Mouse (Mus musculus) heart, embryonic 14.5 days (tissue): Measurements from ENCODE around the gene Edrf1. TPM values are rescaled to one million over a fixed set of nuclear protein-coding genes. Genes with fewer than 3 reads are reported as not detected.

Experiments used
- ATAC-seq: fragments of 200-750 bp; cut with Nextera tagmentation; 2 replicates; pipeline ENCODE4 v1.8.0; 2017; ENCODE audit warnings: low read depth, moderate TSS enrichment; ENCODE audit not compliant: insufficient number of reproducible peaks, insufficient read depth, low FRiP score
- H3K27ac ChIP-seq, 2 experiments: fragments of 200-500 bp in 1 of 2; fragments of 300-500 bp in 1 of 2; sonication (generic) in 1 of 2; replicated peaks in 1 of 2; 2 replicates each; pipeline ENCODE4 v1.5.1; 2012 to 2014; ENCODE audit warnings: low read depth in 2 of 2, low read length in 2 of 2, control low read depth in 1 of 2, mild to moderate bottlenecking in 1 of 2, mixed read lengths in 1 of 2; ENCODE audit not compliant: control insufficient read depth in 1 of 2, insufficient read depth in 1 of 2
- H3K27me3 ChIP-seq: fragments of 300-500 bp; sonication (generic); 2 replicates; pipeline ENCODE4 v1.6.1; 2014; ENCODE audit warnings: mild to moderate bottlenecking, low read length, control low read depth; ENCODE audit not compliant: control insufficient read depth, insufficient read depth
- H3K36me3 ChIP-seq: fragments of 300-500 bp; sonication (generic); 2 replicates; pipeline ENCODE4 v1.6.1; 2014; ENCODE audit warnings: mild to moderate bottlenecking, control low read depth, low read length, mixed read lengths; ENCODE audit not compliant: control insufficient read depth, insufficient read depth
- H3K4me1 ChIP-seq, 2 experiments: fragments of 200-500 bp in 1 of 2; fragments of 300-500 bp in 1 of 2; sonication (generic) in 1 of 2; 2 replicates each; pipeline ENCODE4 v1.6.1; 2012 to 2014; ENCODE audit warnings: low read length in 2 of 2, control low read depth in 1 of 2, mixed read lengths in 1 of 2; ENCODE audit not compliant: control insufficient read depth in 2 of 2, insufficient read depth in 2 of 2
- H3K4me2 ChIP-seq: fragments of 300-500 bp; sonication (generic); 2 replicates; pipeline ENCODE4 v1.6.1; 2014; ENCODE audit warnings: mild to moderate bottlenecking, low read length
- H3K4me3 ChIP-seq, 2 experiments: fragments of 200-500 bp in 1 of 2; fragments of 300-500 bp in 1 of 2; sonication (generic) in 1 of 2; 2 replicates each; pipeline ENCODE4 v1.5.1; 2012 to 2014; ENCODE audit warnings: low read length in 2 of 2, mild to moderate bottlenecking in 2 of 2, control low read depth in 1 of 2, low read depth in 1 of 2, moderate library complexity in 1 of 2; ENCODE audit not compliant: control insufficient read depth in 1 of 2, insufficient read depth in 1 of 2
- H3K9ac ChIP-seq: fragments of 300-500 bp; sonication (generic); 2 replicates; pipeline ENCODE4 v1.6.1; 2014; ENCODE audit warnings: mild to moderate bottlenecking, low read length
- H3K9me3 ChIP-seq: fragments of 300-500 bp; sonication (generic); 2 replicates; pipeline ENCODE4 v1.6.1; 2016; ENCODE audit warnings: low read length, control low read depth; ENCODE audit not compliant: control insufficient read depth
- WGBS: fragments of 180-500 bp; shearing (Covaris S2); extraction: QIAGEN DNeasy Blood & Tissue Kit; methylation state at CpG from one replicate; pipeline ENCODE4 v1.1.7; 2014; 5-methylcytosine and 5-hydroxymethylcytosine counted together
- polyA plus RNA-seq: library from polyadenylated mRNA; unstranded; fragments of >200 nt; fragmentation: Nextera tagmentation; extraction: Ambion mirVana; gene quantifications from 2 replicates; pipeline ENCODE4 v1.2.1, GENCODE M21; 2014

Edrf1 gene
- polyA plus RNA-seq, 1 experiment from 2014 or later, result 11.9 TPM

- H3K27me3 ChIP-seq, result no peaks in the 10 kb centered on the region
- H3K4me1 ChIP-seq, result no peaks in the 10 kb centered on the region
- 92% methylated on average over 1 of the region's 1 CpGs for WGBS
- no peak overlapping the region for H3K27ac ChIP-seq
- H3K36me3 ChIP-seq, result peaks cover 99% of the 10 kb centered on the region
- ATAC-seq, result no peak
- H3K4me3 ChIP-seq, result no peak overlapping the region
- H3K4me2 ChIP-seq, result no peak overlapping the region
- no peaks in the 10 kb centered on the region for H3K9me3 ChIP-seq
- no peak overlapping the region for H3K9ac ChIP-seq
Measured at GRCm38 (mm10) chr7:133662467-133662866, 25.1 kb downstream of the Edrf1 start.

DNA sequence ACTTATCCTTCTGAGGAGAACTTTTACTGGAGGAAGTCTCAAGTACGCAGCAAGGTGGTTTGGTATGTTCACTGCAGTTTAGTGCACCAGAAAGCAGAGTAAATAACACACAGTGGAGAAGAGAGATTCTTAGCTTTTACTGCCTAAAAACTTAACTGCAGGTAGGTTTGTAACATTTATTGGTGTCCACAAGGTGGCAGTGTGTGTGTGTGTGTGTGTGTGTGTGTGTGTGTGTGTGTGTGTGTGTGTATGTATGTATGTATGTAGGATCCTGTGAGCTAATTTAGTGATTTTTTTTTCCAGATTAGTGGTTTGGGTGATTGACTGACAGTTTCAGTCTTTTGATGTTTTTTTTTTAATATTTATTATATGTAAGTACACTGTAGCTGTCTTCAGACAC, 31.7 kb downstream of the Edrf1 start:
- no peaks in the 10 kb centered on the region for H3K27me3 ChIP-seq
- WGBS, result 86% methylated on average over 1 of the region's 1 CpGs
- no peak overlapping the region for H3K27ac ChIP-seq

DNA sequence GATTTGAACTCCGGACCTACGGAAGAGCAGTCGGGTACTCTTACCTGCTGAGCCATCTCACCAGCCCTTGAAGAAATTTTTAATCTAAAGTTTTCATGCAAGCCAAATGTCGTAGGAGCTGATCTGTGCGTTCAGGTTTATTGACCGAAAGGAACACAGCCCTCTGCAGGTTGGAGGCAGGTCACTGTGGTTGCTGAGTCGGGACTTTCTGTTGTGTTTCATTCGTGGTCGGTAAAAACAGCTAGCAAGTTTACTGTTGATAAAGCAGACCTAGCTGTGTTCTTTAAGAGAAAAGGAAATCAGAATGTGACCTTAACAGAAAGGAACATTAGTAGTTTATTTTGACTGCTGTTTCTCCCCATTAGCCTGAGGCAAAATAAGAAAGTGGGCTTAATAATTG, 32.6 kb downstream of the Edrf1 start:
- Histone ChIP-seq H3K4me2 (no peak overlapping the region), H3K27ac (no peak overlapping the region), H3K36me3 (peaks cover 94% of the 10 kb centered on the region), H3K9me3 (no peaks in the 10 kb centered on the region), H3K4me3 (no peak overlapping the region), H3K4me1 (no peaks in the 10 kb centered on the region), H3K9ac (no peak overlapping the region), H3K27me3 (no peaks in the 10 kb centered on the region)
- 92% methylated on average over 9 of the region's 9 CpGs for WGBS
- ATAC-seq, result no peak

More for the DNA sequence above, 31.7 kb downstream of the Edrf1 start:
- Histone ChIP-seq H3K4me3 (no peak overlapping the region), H3K9ac (no peak overlapping the region), H3K9me3 (no peaks in the 10 kb centered on the region), H3K4me1 (no peaks in the 10 kb centered on the region), H3K4me2 (no peak overlapping the region), H3K36me3 (peaks cover 96% of the 10 kb centered on the region)
- no peak for ATAC-seq

DNA sequence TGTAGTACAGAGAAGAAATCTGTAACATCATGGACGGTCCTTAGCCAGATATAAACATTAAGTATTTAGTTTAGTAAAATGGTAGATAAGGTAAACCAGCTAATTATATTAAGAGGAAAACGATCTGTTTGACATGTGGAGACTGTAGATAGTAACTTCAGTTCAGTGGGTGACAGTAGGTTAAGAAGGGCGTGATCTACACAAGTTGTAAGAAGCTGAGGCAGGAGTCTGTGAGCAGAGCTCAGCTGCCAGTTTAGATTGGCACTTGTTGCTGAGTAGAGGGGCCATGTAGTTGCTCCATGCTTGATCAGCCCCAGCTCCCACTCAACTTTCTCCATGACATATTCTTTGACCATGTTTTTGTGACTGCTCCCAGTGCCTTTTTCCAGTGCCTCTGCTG, 33.5 kb downstream of the Edrf1 start:
- 88% methylated on average over 3 of the region's 3 CpGs for WGBS
- no peak overlapping the region for H3K4me3 ChIP-seq
- no peak for ATAC-seq

GRCm38 (mm10) chr7:133676002-133676401, 38.7 kb downstream of the Edrf1 start:
- H3K4me1 ChIP-seq, result peaks cover 6 to 8% of the 10 kb centered on the region in 2 experiments; a peak in 3 of 4 replicates
- WGBS, result 72% methylated on average over 9 of the region's 9 CpGs
- H3K27me3 ChIP-seq, result no peaks in the 10 kb centered on the region
- no peak overlapping the region for H3K27ac ChIP-seq
- H3K9ac ChIP-seq, result no peak overlapping the region
- H3K36me3 ChIP-seq, result peaks cover 38% of the 10 kb centered on the region
- H3K4me3 ChIP-seq, result no peak overlapping the region
- no peak overlapping the region for H3K4me2 ChIP-seq
- no peaks in the 10 kb centered on the region for H3K9me3 ChIP-seq
- ATAC-seq, result no peak

More for the DNA sequence above, 33.5 kb downstream of the Edrf1 start:
- no peaks in the 10 kb centered on the region for H3K9me3 ChIP-seq
- no peak overlapping the region for H3K9ac ChIP-seq
- no peak overlapping the region for H3K27ac ChIP-seq
- H3K36me3 ChIP-seq, result peaks cover 86% of the 10 kb centered on the region
- H3K4me2 ChIP-seq, result no peak overlapping the region
- H3K27me3 ChIP-seq, result no peaks in the 10 kb centered on the region
- H3K4me1 ChIP-seq, result no peaks in the 10 kb centered on the region

DNA sequence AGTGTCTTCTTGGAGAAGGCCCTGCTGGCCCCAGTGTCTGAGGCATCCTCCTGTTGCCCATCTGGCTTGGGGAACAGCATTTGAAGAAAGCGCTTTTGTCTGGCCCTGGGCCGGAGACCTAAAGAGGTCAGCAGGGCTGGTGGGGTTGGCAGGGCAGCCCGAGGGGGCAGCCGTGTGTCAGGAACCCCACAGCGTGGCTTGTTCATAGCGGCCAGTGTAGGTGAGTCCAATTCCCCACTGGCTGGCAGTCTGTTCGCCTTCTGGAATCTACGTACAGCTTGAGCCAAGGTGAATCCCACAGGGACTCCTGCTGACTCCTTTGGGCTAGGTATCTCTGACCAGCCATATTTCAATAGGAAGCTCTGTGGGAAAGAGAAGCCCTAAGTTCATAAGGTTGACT, 41.4 kb downstream of the Edrf1 start:
- Histone ChIP-seq H3K27me3 (no peaks in the 10 kb centered on the region), H3K4me2 (no peak overlapping the region), H3K36me3 (peaks cover 13% of the 10 kb centered on the region), H3K4me3 (no peak overlapping the region), H3K27ac (no peak overlapping the region), H3K4me1 (peaks cover 6 to 8% of the 10 kb centered on the region in 2 experiments; a peak in 3 of 4 replicates), H3K9me3 (no peaks in the 10 kb centered on the region), H3K9ac (no peak overlapping the region)
- 90% methylated on average over 8 of the region's 8 CpGs for WGBS
- no peak for ATAC-seq

GRCm38 (mm10) chr7:133679439-133679838, 42.1 kb downstream of the Edrf1 start:
- peaks cover 6% of the 10 kb centered on the region; the same call in 1 of the 2 replicates for H3K36me3 ChIP-seq
- H3K4me2 ChIP-seq, result no peak overlapping the region
- H3K9ac ChIP-seq, result no peak overlapping the region
- no peak overlapping the region for H3K4me3 ChIP-seq
- peaks cover 6 to 8% of the 10 kb centered on the region in 2 experiments; a peak in 3 of 4 replicates for H3K4me1 ChIP-seq
- 0 out of 2 replicates have a peak, but pooled peaks have one; percentile 29 for ATAC-seq
- 0 out of 2 replicates have a peak, but pooled peaks cover 4% of the 10 kb centered on the region for H3K9me3 ChIP-seq
- no peaks in the 10 kb centered on the region for H3K27me3 ChIP-seq
- 34% methylated on average over 4 of the region's 4 CpGs for WGBS
- no peak overlapping the region for H3K27ac ChIP-seq

DNA sequence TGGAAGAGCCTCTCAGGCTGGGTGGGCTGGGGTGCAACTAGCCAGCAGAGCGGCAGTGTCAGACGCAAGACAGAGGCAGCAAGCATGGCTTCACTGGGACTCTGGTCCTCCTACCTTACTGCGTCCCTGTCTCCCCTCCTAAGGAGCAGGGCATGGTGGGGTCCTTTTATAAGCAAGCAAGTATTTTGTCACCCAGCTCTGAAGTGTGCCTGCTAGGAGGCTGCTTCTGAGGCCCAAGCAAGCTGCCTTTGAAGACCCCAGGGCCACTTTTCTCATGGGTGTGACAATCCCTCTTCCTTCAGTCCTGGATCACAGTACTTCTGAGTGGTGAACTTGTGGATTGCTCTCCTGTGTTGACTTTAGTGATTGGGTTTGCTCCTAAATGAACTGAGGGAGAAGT, 42.6 kb downstream of the Edrf1 start, which contains the start of gene Mmp21:
Gene Mmp21 (minus strand): TSS at position 101 of the 400 bp plus-strand sequence.
- no peak within 1 kb of the TSS for H3K4me2 ChIP-seq
- H3K27me3 ChIP-seq, result no peaks in the 10 kb centered on the region
- ATAC-seq, result no peak
- H3K36me3 ChIP-seq, result 0 out of 2 replicates have a peak, but pooled peaks cover 3% of the 10 kb centered on the region
- 0 out of 2 replicates have a peak, but pooled peaks cover 7% of the 10 kb centered on the region for H3K9me3 ChIP-seq
- no peak within 1 kb of the TSS for H3K4me3 ChIP-seq
- 81% methylated on average over 3 of the region's 3 CpGs for WGBS
- peaks cover 6 to 8% of the 10 kb centered on the region in 2 experiments; a peak in 3 of 4 replicates for H3K4me1 ChIP-seq
- H3K9ac ChIP-seq, result no peak within 1 kb of the TSS
- H3K27ac ChIP-seq, result no peak within 1 kb of the TSS
